Mouse (Mus musculus) liver, embryonic 11.5 days (tissue): ENCODE measurements around the gene D10Wsu102e. TPM values are rescaled to one million over a fixed set of nuclear protein-coding genes. Genes with fewer than 3 reads are reported as not detected.
"Not testable (repeated sequence)": the region's sequence is repeated elsewhere in the genome, so short reads cannot be mapped to it uniquely, and the experiment has no call there.

Source experiments
- ATAC-seq: fragments of 200-750 bp; cut with Nextera tagmentation; replicated peaks from 2 replicates; pipeline ENCODE4 v1.8.0; 2017; ENCODE audit warnings: moderate number of reproducible peaks, mild to moderate bottlenecking, moderate TSS enrichment, moderate library complexity; ENCODE audit not compliant: low FRiP score
- DNase-seq: peaks from one replicate; pipeline ENCODE4 v3.0.0-alpha.2; 2017; ENCODE audit warnings: low spot score
- H3K27ac ChIP-seq: fragments of 300-500 bp; sonication (generic); 2 replicates; pipeline ENCODE4 v1.5.1; 2014; ENCODE audit warnings: mild to moderate bottlenecking, low read depth, low read length, control low read depth
- H3K27me3 ChIP-seq: fragments of 300-500 bp; sonication (generic); replicated peaks from 2 replicates; pipeline ENCODE4 v1.6.1; 2014; ENCODE audit warnings: low read length, mixed read lengths; ENCODE audit not compliant: control insufficient read depth, insufficient read depth
- H3K36me3 ChIP-seq: fragments of 300-500 bp; sonication (generic); 2 replicates; pipeline ENCODE4 v1.6.1; 2014; ENCODE audit warnings: mild to moderate bottlenecking, low read length, moderate library complexity, mixed read lengths; ENCODE audit not compliant: control insufficient read depth, insufficient read depth
- H3K4me1 ChIP-seq: fragments of 300-500 bp; sonication (generic); replicated peaks from 2 replicates; pipeline ENCODE4 v1.6.1; 2014; ENCODE audit warnings: low read length, mixed read lengths; ENCODE audit not compliant: control insufficient read depth, insufficient read depth
- H3K4me2 ChIP-seq: fragments of 300-500 bp; sonication (generic); 2 replicates; pipeline ENCODE4 v1.6.1; 2014; ENCODE audit warnings: mild to moderate bottlenecking, control low read depth, moderate library complexity
- H3K4me3 ChIP-seq: fragments of 300-500 bp; sonication (generic); 2 replicates; pipeline ENCODE4 v1.5.1; 2014; ENCODE audit warnings: low read depth, low read length, control low read depth
- H3K9ac ChIP-seq: fragments of 300-500 bp; sonication (generic); 2 replicates; pipeline ENCODE4 v1.6.1; 2014; ENCODE audit warnings: low read depth, low read length, control low read depth
- H3K9me3 ChIP-seq: fragments of 300-500 bp; sonication (generic); 2 replicates; pipeline ENCODE4 v1.6.1; 2016; ENCODE audit warnings: low read length, inconsistent platforms, mixed read lengths; ENCODE audit not compliant: control insufficient read depth
- WGBS: fragments of 180-500 bp; shearing (Covaris S2); extraction: QIAGEN DNeasy Blood & Tissue Kit; methylation state at CpG from one replicate; pipeline ENCODE4 v1.1.7; 2014; 5-methylcytosine and 5-hydroxymethylcytosine counted together
- polyA plus RNA-seq: library from polyadenylated mRNA; unstranded; fragments of >200 nt; fragmentation: Nextera tagmentation; extraction: Ambion mirVana; gene quantifications from 2 replicates; pipeline ENCODE4 v1.2.1, GENCODE M21; 2014

Gene D10Wsu102e
- polyA plus RNA-seq, 1 experiment from 2014 or later = 0.81 TPM

- no peaks in the 10 kb centered on the region for H3K36me3 ChIP-seq
- no peak overlapping the region for H3K4me3 ChIP-seq
- no peaks in the 10 kb centered on the region for H3K27me3 ChIP-seq
- DNase-seq (no peak), ATAC-seq (no peak)
- no peak overlapping the region for H3K4me2 ChIP-seq
- 75% methylated on average over 4 of the region's 4 CpGs for WGBS
- H3K9ac ChIP-seq = no peak overlapping the region
- H3K9me3 ChIP-seq = no peaks in the 10 kb centered on the region
- no peaks in the 10 kb centered on the region for H3K4me1 ChIP-seq
- no peak overlapping the region for H3K27ac ChIP-seq
Measured at GRCm38 (mm10) chr10:83520990-83521389, 161.0 kb downstream of the D10Wsu102e start.

GRCm38 (mm10) chr10:83524238-83524637 lies 164.2 kb downstream of the D10Wsu102e start:
- not testable (repeated sequence) for H3K36me3 ChIP-seq, ATAC-seq, H3K9me3 ChIP-seq, H3K4me2 ChIP-seq, H3K27me3 ChIP-seq, H3K4me1 ChIP-seq, DNase-seq, H3K9ac ChIP-seq, H3K4me3 ChIP-seq, H3K27ac ChIP-seq

GRCm38 (mm10) chr10:83530384-83530967 lies 170.5 kb downstream of the D10Wsu102e start:
- Histone ChIP-seq H3K4me3 (no peak overlapping the region), H3K4me1 (no peaks in the 10 kb centered on the region), H3K9ac (no peak overlapping the region), H3K27ac (no peak overlapping the region), H3K4me2 (no peak overlapping the region), H3K9me3 (no peaks in the 10 kb centered on the region), H3K36me3 (no peaks in the 10 kb centered on the region), H3K27me3 (peaks cover 23% of the 10 kb centered on the region)
- WGBS = 73% methylated on average over 6 of the region's 6 CpGs
- ATAC-seq = no peak
- no peak for DNase-seq

- Histone ChIP-seq H3K27me3 (peaks cover 23% of the 10 kb centered on the region), H3K9ac (no peak overlapping the region), H3K9me3 (no peaks in the 10 kb centered on the region), H3K4me1 (no peaks in the 10 kb centered on the region), H3K27ac (no peak overlapping the region), H3K4me2 (peak overlapping the region; percentile 73), H3K36me3 (no peaks in the 10 kb centered on the region), H3K4me3 (peak overlapping the region; percentile 48)
- 0 out of 2 replicates have a peak, but pooled peaks have one; percentile 32 for ATAC-seq
- 7% methylated on average over 27 of the region's 27 CpGs for WGBS
- peak; percentile 44 for DNase-seq
Measured at GRCm38 (mm10) chr10:83533258-83533909, 173.4 kb downstream of the D10Wsu102e start.

- H3K4me3 ChIP-seq = peak within 1 kb of the TSS; percentile 48
- H3K9me3 ChIP-seq = no peaks in the 10 kb centered on the region
- H3K27me3 ChIP-seq = peaks cover 23% of the 10 kb centered on the region
- peak within 1 kb of the TSS; percentile 73 for H3K4me2 ChIP-seq
- no peaks in the 10 kb centered on the region for H3K4me1 ChIP-seq
- DNase-seq = peak; percentile 74
- no peaks in the 10 kb centered on the region for H3K36me3 ChIP-seq
- under 1% methylated on average over 21 of the region's 21 CpGs for WGBS
- peak; percentile 89 for ATAC-seq
- H3K27ac ChIP-seq = no peak within 1 kb of the TSS
- no peak within 1 kb of the TSS for H3K9ac ChIP-seq
Measured at GRCm38 (mm10) chr10:83533910-83534283, 173.9 kb downstream of the D10Wsu102e start, which contains the start of gene Aldh1l2. TSS of gene Aldh1l2 (minus strand) at chr10:83534140.

- DNase-seq (no peak), ATAC-seq (no peak)
- H3K9ac ChIP-seq = no peak overlapping the region
- H3K4me2 ChIP-seq = no peak overlapping the region
- no peaks in the 10 kb centered on the region for H3K9me3 ChIP-seq
- no peak overlapping the region for H3K4me3 ChIP-seq
- H3K27ac ChIP-seq = no peak overlapping the region
- H3K4me1 ChIP-seq = no peaks in the 10 kb centered on the region
- WGBS = 8% methylated on average over 1 of the region's 1 CpGs
- peaks cover 23% of the 10 kb centered on the region for H3K27me3 ChIP-seq
- H3K36me3 ChIP-seq = no peaks in the 10 kb centered on the region
Measured at GRCm38 (mm10) chr10:83536436-83536835, 176.4 kb downstream of the D10Wsu102e start.

Other genes with a start within 250 kb of the D10Wsu102e start
- 0.06 and 0.08 TPM in 2 replicates for gene Slc41a2, start 22.3 kb upstream of the D10Wsu102e start, polyA plus RNA-seq
- 0.58 and 0.81 TPM in 2 replicates for gene Aldh1l2, start 173.9 kb downstream of the D10Wsu102e start, polyA plus RNA-seq
- 27.5 and 31.0 TPM in 2 replicates for gene Washc4, start 183.5 kb downstream of the D10Wsu102e start, polyA plus RNA-seq